Mouse (Mus musculus) stomach, embryonic 14.5 days (tissue): Measurements from ENCODE around the gene Capzb. TPM values are rescaled to one million over a fixed set of nuclear protein-coding genes. Genes with fewer than 3 reads are reported as not detected.
A peak's percentile ranks its signal among the peaks of the same experiment; 100 is the strongest.

Source experiments
- ATAC-seq: fragments of 200-750 bp; cut with Nextera tagmentation; 2 replicates; pipeline ENCODE4 v1.8.0; 2017; ENCODE audit warnings: low read depth, moderate TSS enrichment; ENCODE audit not compliant: insufficient number of reproducible peaks, insufficient read depth, low FRiP score
- H3K27ac ChIP-seq: fragments of 300-500 bp; sonication (generic); 2 replicates; pipeline ENCODE4 v1.5.1; 2014; ENCODE audit warnings: mild to moderate bottlenecking, low read length, moderate library complexity, mixed read lengths
- H3K27me3 ChIP-seq: fragments of 300-500 bp; sonication (generic); 2 replicates; pipeline ENCODE4 v1.6.1; 2014; ENCODE audit warnings: low read length, control low read depth, mixed read lengths; ENCODE audit not compliant: control insufficient read depth, insufficient read depth
- H3K36me3 ChIP-seq: fragments of 300-500 bp; sonication (generic); 2 replicates; pipeline ENCODE4 v1.6.1; 2014; ENCODE audit warnings: mild to moderate bottlenecking, control low read depth, low read length, moderate library complexity, mixed read lengths; ENCODE audit not compliant: control insufficient read depth, insufficient read depth
- H3K4me1 ChIP-seq: fragments of 300-500 bp; sonication (generic); 2 replicates; pipeline ENCODE4 v1.6.1; 2014; ENCODE audit warnings: low read length, control low read depth, mixed read lengths; ENCODE audit not compliant: control insufficient read depth, insufficient read depth
- H3K4me2 ChIP-seq: fragments of 300-500 bp; sonication (generic); replicated peaks from 2 replicates; pipeline ENCODE4 v1.6.1; 2014; ENCODE audit warnings: low read depth, low read length, control low read depth
- H3K4me3 ChIP-seq: fragments of 300-500 bp; sonication (generic); 2 replicates; pipeline ENCODE4 v1.5.1; 2014; ENCODE audit warnings: low read depth, low read length, control low read depth
- H3K9ac ChIP-seq: fragments of 300-500 bp; sonication (generic); replicated peaks from 2 replicates; pipeline ENCODE4 v1.6.1; 2014; ENCODE audit warnings: low read depth, mild to moderate bottlenecking, control low read depth, low read length, moderate library complexity, mixed read lengths
- H3K9me3 ChIP-seq: fragments of 300-500 bp; sonication (generic); 2 replicates; pipeline ENCODE4 v1.6.1; 2016; ENCODE audit warnings: low read depth, low read length, control low read depth; ENCODE audit not compliant: control insufficient read depth
- WGBS: fragments of 180-500 bp; shearing (Covaris S2); extraction: QIAGEN DNeasy Blood & Tissue Kit; methylation state at CpG from one replicate; pipeline ENCODE4 v1.1.7; 2014; 5-methylcytosine and 5-hydroxymethylcytosine counted together
- polyA plus RNA-seq: library from polyadenylated mRNA; unstranded; fragments of >200 nt; fragmentation: Nextera tagmentation; extraction: Ambion mirVana; gene quantifications from 2 replicates; pipeline ENCODE4 v1.2.1, GENCODE M21; 2014

The Capzb gene
- polyA plus RNA-seq, 1 experiment from 2014 or later, result 280 TPM

DNA sequence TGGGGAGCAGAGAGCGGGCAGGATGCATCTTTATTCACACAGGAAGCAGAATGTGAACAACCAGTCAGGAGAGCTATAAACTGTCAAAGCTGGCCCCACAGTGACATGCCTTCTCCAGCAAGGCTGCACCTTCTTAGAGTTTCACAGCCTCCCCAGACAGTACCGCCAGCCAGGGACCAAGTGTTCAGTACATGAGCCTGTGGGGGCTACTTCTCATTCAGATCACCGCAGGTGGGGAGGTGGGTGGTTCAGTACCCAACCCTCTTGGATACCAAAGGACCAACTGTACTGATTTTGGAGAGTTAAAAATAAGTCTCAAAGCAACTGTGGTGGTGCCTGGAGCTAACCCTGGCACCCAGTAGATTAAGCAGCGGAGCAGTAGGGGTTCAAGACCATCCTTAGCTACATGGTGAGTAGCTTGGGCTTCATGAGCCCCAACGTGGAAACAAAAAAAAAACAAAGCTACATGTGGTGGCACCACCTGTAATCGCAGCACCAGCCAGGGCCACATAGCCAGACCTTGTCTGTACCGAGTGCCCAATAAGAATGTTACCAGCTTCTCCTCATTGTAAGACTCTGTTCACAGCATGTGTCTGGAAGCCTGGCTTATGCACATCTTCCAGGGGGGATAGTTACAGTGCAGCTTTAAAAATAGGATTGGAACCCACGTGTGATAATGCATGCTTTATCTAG is 13.8 kb downstream of the Capzb start:
- WGBS, result 85% methylated on average over 8 of the region's 8 CpGs
- no peak overlapping the region for H3K4me3 ChIP-seq
- H3K27me3 ChIP-seq, result no peaks in the 10 kb centered on the region
- peaks cover 45% of the 10 kb centered on the region for H3K4me1 ChIP-seq
- 0 out of 2 replicates have a peak, but pooled peaks cover 3% of the 10 kb centered on the region for H3K36me3 ChIP-seq
- H3K4me2 ChIP-seq, result no peak overlapping the region
- no peak for ATAC-seq
- no peaks in the 10 kb centered on the region for H3K9me3 ChIP-seq
- H3K9ac ChIP-seq, result no peak overlapping the region
- no peak overlapping the region for H3K27ac ChIP-seq

DNA sequence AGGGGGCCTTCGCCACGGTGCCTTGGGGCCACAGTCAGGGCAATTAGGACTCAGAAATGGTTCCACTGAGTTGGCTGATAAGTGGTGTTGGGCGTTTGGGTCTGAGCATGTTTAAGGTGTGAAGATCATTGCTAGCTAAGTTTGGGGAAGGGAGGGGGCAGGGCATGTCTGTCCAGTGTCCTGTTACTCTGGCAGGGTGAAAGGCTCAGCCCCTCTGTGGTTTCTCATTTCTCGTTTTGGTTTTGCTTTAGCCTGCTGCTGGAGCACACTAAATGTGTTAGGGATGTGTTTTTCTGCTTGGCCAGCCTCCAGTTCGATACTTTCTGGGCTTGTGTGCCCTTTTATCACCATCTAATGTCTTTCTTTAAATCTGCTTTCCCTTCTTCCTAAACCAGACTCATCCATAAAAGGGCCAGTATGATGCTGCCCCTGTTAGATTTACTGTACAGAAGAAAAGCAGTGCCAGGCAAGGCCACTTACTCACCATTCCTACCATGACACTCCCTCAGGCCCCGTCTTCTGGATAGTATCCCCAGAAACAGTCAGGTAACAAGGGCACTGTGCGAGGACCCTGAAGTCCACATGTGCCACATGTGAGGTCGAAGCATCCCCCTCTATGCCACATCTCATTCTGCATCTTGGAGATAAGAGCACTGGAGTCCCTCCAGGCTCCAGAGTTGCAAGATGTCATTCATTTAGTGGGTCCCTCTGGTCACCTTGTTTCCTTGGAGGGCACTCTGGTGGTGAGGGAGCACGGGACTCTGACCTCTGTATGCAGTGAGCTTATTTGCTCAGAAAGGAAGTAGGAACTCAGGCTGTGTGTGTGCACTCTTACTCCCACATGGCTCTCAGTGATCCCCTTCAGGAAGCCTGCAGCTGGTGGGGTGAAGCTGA is 15.8 kb downstream of the Capzb start:
- Histone ChIP-seq H3K27me3 (no peaks in the 10 kb centered on the region), H3K4me1 (peaks cover 56% of the 10 kb centered on the region), H3K4me3 (no peak overlapping the region), H3K27ac (peak overlapping the region; percentile 55; the same call in 1 of the 2 replicates), H3K9me3 (no peaks in the 10 kb centered on the region), H3K36me3 (no peaks in the 10 kb centered on the region), H3K4me2 (no peak overlapping the region), H3K9ac (no peak overlapping the region)
- no peak for ATAC-seq
- WGBS, result 55% methylated on average over 9 of the region's 9 CpGs

DNA sequence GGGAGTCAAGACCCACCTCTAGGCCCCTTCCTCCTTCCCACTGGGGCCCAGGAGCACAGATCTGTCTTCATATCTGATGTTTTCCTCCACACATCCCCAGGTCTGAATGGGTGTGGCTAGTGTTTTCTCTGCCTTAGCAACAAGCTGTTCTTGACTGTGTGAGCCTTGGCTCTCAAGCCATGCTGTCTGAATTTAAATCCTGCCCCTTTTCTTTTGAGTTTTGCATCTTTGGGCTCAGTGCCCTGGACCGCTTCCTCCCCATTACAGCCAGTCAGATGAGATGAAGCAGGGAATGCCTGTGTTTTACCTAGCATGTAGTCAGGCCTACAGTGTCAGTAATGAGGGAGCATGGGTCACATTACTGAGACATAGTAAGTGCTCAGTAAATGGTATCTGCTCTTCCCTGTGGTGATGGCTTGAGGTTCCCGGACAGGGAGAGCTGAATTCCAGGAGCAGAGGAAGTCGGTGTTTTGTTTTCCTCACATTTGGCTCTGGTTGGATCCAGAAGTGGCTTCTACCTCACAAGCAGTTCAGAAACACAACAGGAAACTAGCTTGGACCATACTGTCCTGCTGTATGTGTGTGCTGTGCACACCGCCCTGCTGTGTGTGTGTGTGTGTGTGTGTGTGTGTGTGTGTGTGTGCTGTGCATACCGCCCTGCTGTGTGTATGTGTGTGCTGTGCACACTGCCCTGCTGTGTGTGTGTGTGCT is 16.6 kb downstream of the Capzb start:
- 51% methylated on average over 5 of the region's 5 CpGs for WGBS
- no peaks in the 10 kb centered on the region for H3K36me3 ChIP-seq
- no peak overlapping the region for H3K9ac ChIP-seq
- no peak overlapping the region for H3K4me2 ChIP-seq
- peak overlapping the region; percentile 55; the same call in 1 of the 2 replicates for H3K27ac ChIP-seq
- peaks cover 61% of the 10 kb centered on the region for H3K4me1 ChIP-seq
- no peak for ATAC-seq
- no peak overlapping the region for H3K4me3 ChIP-seq
- no peaks in the 10 kb centered on the region for H3K9me3 ChIP-seq
- no peaks in the 10 kb centered on the region for H3K27me3 ChIP-seq

DNA sequence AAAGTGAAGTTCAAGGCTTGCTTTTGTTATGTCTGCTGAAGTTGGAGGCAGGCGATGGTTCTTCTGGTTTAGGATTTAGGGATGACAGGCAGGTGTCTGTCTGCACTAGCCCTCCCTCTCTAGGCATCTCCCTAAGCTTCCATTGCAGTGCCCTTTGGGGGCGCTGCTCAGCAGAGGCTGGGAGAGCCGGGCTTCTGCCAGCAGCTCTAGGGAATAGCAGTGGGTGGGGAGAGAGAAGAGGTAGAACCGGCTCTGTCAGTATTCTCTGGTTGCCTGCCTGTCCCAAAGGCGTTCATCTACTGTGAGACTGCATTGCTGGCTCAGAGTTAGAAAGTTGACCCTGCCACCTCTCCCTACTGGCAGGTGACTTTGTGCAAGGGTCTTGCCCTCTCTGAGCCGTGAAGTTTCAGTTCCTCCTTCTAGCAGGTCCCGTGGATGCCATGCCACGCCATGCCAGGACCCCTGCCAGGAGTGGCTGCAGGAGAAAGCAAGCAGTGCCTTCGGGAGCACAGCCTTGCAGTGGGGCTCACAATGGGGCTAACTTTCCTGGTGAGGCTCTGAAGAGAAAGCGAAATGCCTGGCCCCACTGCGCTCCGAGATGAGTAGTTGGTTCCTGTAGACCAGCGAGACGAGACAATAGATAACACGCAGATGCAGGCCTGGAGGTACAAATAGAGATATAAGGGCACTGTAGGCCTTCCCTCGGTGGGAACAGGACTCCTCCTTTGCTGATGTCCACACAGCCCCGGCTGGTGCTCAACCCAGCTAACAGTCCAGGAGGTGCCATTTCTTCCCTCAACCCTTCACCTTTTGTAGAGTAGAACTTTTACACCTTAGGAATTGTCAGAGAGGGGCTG is 19.5 kb downstream of the Capzb start:
- peak overlapping the region; percentile 14; the same call in 1 of the 2 replicates for H3K4me2 ChIP-seq
- WGBS, result 65% methylated on average over 17 of the region's 17 CpGs
- H3K27ac ChIP-seq, result peak overlapping the region; percentile 77; the same call in 1 of the 2 replicates
- H3K9ac ChIP-seq, result no peak overlapping the region
- 0 out of 2 replicates have a peak, but pooled peaks have one; percentile 46 for ATAC-seq
- peaks cover 49% of the 10 kb centered on the region for H3K4me1 ChIP-seq
- H3K4me3 ChIP-seq, result no peak overlapping the region
- H3K9me3 ChIP-seq, result no peaks in the 10 kb centered on the region
- H3K36me3 ChIP-seq, result peaks cover 4% of the 10 kb centered on the region; the same call in 1 of the 2 replicates
- H3K27me3 ChIP-seq, result no peaks in the 10 kb centered on the region

- WGBS, result 79% methylated on average over 10 of the region's 10 CpGs
Measured at GRCm38 (mm10) chr4:139213086-139213485, 20.4 kb downstream of the Capzb start.

DNA sequence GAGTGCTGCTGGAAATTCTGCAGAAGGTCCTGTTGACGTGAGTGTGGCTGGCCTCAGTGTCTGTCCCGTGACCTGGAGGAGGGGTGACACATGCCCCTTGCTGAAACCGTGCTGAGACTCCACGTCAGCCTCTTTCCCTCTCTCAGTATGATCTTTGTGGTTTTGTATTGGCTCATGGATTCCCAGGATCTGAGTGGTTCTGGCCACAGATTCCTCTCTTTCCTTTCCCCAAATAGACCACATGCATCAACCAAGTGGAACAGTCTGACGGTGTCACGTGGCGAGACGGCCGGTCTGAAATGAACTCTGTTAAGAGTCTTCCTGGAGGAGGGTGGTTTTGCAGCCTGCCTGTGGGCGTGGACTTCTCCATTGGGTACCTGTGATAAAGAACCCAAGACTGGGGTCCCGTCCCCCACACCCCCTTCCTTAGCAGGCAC is 21.3 kb downstream of the Capzb start:
- no peak overlapping the region for H3K4me3 ChIP-seq
- peaks cover 6% of the 10 kb centered on the region; the same call in 1 of the 2 replicates for H3K36me3 ChIP-seq
- H3K9me3 ChIP-seq, result no peaks in the 10 kb centered on the region
- H3K9ac ChIP-seq, result no peak overlapping the region
- 63% methylated on average over 11 of the region's 11 CpGs for WGBS
- H3K4me2 ChIP-seq, result no peak overlapping the region
- H3K27ac ChIP-seq, result peak overlapping the region; percentile 15
- peaks cover 33% of the 10 kb centered on the region for H3K4me1 ChIP-seq
- H3K27me3 ChIP-seq, result no peaks in the 10 kb centered on the region
- ATAC-seq, result no peak

More at GRCm38 (mm10) chr4:139213086-139213485, 20.4 kb downstream of the Capzb start:
- Histone ChIP-seq H3K9me3 (no peaks in the 10 kb centered on the region), H3K36me3 (peaks cover 6% of the 10 kb centered on the region; the same call in 1 of the 2 replicates), H3K9ac (no peak overlapping the region), H3K27ac (no peak overlapping the region), H3K4me3 (no peak overlapping the region), H3K4me1 (peaks cover 41% of the 10 kb centered on the region), H3K27me3 (no peaks in the 10 kb centered on the region), H3K4me2 (no peak overlapping the region)
- no peak for ATAC-seq

DNA sequence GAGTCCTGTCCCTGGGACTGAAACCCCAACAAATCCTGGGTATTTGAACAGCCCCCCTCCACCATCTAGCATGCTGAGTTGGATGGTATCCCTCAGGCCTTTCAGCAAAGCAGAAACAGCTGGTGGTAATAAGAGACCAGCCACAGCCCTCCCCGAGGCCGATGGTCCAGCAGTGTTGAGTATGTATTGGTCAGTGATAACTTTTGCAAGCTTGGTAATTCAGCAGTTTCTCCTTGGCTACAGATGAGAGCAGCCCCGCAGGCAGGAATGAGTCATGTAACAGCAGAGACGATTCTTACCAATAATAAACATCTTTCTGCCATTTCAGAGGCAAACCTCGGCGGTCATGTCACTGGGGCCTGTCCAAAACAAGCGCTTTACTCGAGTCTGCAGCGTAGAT is 23.9 kb downstream of the Capzb start:
- Histone ChIP-seq H3K27ac (no peak overlapping the region), H3K4me2 (no peak overlapping the region), H3K36me3 (peaks cover 6% of the 10 kb centered on the region; the same call in 1 of the 2 replicates), H3K9me3 (no peaks in the 10 kb centered on the region), H3K9ac (no peak overlapping the region), H3K4me3 (no peak overlapping the region), H3K27me3 (no peaks in the 10 kb centered on the region), H3K4me1 (peaks cover 21% of the 10 kb centered on the region)
- WGBS, result 71% methylated on average over 9 of the region's 9 CpGs
- ATAC-seq, result no peak
